Mouse (Mus musculus) layer of hippocampus, adult 2 months (tissue): ENCODE data around the gene Sema5a. TPM values are rescaled to one million over a fixed set of nuclear protein-coding genes. Genes with fewer than 3 reads are reported as not detected.

Experiments
- DNase-seq, 2 experiments: peaks; one replicate each; pipeline ENCODE4 v3.0.0; 2022; ENCODE audit warnings: low spot score in 2 of 2
- H3K27ac ChIP-seq: fragments of 200-600 bp; 2 replicates; pipeline ENCODE4 v1.8.1; 2022
- H3K4me3 ChIP-seq: fragments of 200-600 bp; 2 replicates; pipeline ENCODE4 v1.8.1; 2022; ENCODE audit warnings: mild to moderate bottlenecking
- CTCF ChIP-seq: fragments of 200-600 bp; conservative IDR thresholded peaks from 2 replicates; pipeline ENCODE4 v1.8.1; 2022; ENCODE audit warnings: antibody characterized with exemption, mild to moderate bottlenecking, moderate library complexity
- total RNA-seq, 2 experiments: library from RNA; stranded (reverse); gene quantifications; 2 replicates each; pipeline ENCODE4 v1.2.3; 2021

Sema5a gene
- total RNA-seq, 2 experiments from 2014 or later, result 90.1 to 98.1 TPM

GRCm38 (mm10) chr15:32329670-32330330 lies 85.2 kb downstream of the Sema5a start:
- H3K4me3 ChIP-seq, result no peak overlapping the region
- H3K27ac ChIP-seq, result peak overlapping the region; percentile 61
- DNase-seq, result no peak
- TF ChIP-seq CTCF, result no peak

- peak overlapping the region; percentile 67 for H3K27ac ChIP-seq
- TF ChIP-seq CTCF, result no peak
- no peak for DNase-seq
Observed at GRCm38 (mm10) chr15:32330427-32330826, 85.8 kb downstream of the Sema5a start.

GRCm38 (mm10) chr15:32331037-32331436 lies 86.4 kb downstream of the Sema5a start:
- DNase-seq, result no peak
- peak overlapping the region; percentile 67 for H3K27ac ChIP-seq
- H3K4me3 ChIP-seq, result no peak overlapping the region
- TF ChIP-seq CTCF, result no peak

More at GRCm38 (mm10) chr15:32330427-32330826, 85.8 kb downstream of the Sema5a start:
- no peak overlapping the region for H3K4me3 ChIP-seq

GRCm38 (mm10) chr15:32333456-32333855 lies 88.8 kb downstream of the Sema5a start:
- TF ChIP-seq CTCF, result no peak
- DNase-seq, result no peak
- H3K4me3 ChIP-seq, result no peak overlapping the region
- H3K27ac ChIP-seq, result no peak overlapping the region

- no peak for TF ChIP-seq CTCF
- H3K27ac ChIP-seq, result no peak overlapping the region
- no peak overlapping the region for H3K4me3 ChIP-seq
- DNase-seq, result no peak
Observed at GRCm38 (mm10) chr15:32337810-32338209, 93.2 kb downstream of the Sema5a start.

- TF ChIP-seq CTCF, result no peak
- Histone ChIP-seq H3K27ac (no peak overlapping the region), H3K4me3 (no peak overlapping the region)
- DNase-seq, result no peak
Observed at GRCm38 (mm10) chr15:32338721-32339290, 94.2 kb downstream of the Sema5a start.

- no peak for TF ChIP-seq CTCF
- DNase-seq, result no peak
- H3K4me3 ChIP-seq, result no peak overlapping the region
- H3K27ac ChIP-seq, result no peak overlapping the region
Observed at GRCm38 (mm10) chr15:32339426-32339825, 94.8 kb downstream of the Sema5a start.

GRCm38 (mm10) chr15:32341423-32341822 lies 96.8 kb downstream of the Sema5a start:
- TF ChIP-seq CTCF, result no peak
- Histone ChIP-seq H3K27ac (no peak overlapping the region), H3K4me3 (no peak overlapping the region)
- no peak for DNase-seq

- no peak overlapping the region for H3K27ac ChIP-seq
- no peak overlapping the region for H3K4me3 ChIP-seq
- TF ChIP-seq CTCF, result no peak
- no peak for DNase-seq
Observed at GRCm38 (mm10) chr15:32343544-32343943, 98.9 kb downstream of the Sema5a start.

- no peak overlapping the region for H3K27ac ChIP-seq
- TF ChIP-seq CTCF, result no peak
- no peak for DNase-seq
Observed at GRCm38 (mm10) chr15:32347315-32347714, 102.7 kb downstream of the Sema5a start.

GRCm38 (mm10) chr15:32349276-32349675 lies 104.7 kb downstream of the Sema5a start:
- peak in 1 of 2 experiments; percentile 34 for DNase-seq
- Histone ChIP-seq H3K27ac (no peak overlapping the region), H3K4me3 (no peak overlapping the region)
- no peak for TF ChIP-seq CTCF

More at GRCm38 (mm10) chr15:32347315-32347714, 102.7 kb downstream of the Sema5a start:
- H3K4me3 ChIP-seq, result no peak overlapping the region

- no peak for DNase-seq
- H3K27ac ChIP-seq, result no peak overlapping the region
- no peak for TF ChIP-seq CTCF
- no peak overlapping the region for H3K4me3 ChIP-seq
Observed at GRCm38 (mm10) chr15:32352995-32353394, 108.4 kb downstream of the Sema5a start.

GRCm38 (mm10) chr15:32353513-32353912 lies 108.9 kb downstream of the Sema5a start:
- no peak for TF ChIP-seq CTCF
- H3K4me3 ChIP-seq, result no peak overlapping the region
- no peak overlapping the region for H3K27ac ChIP-seq
- DNase-seq, result no peak

GRCm38 (mm10) chr15:32356805-32357204 lies 112.2 kb downstream of the Sema5a start:
- Histone ChIP-seq H3K4me3 (no peak overlapping the region), H3K27ac (no peak overlapping the region)
- no peak for TF ChIP-seq CTCF
- no peak for DNase-seq
